Mouse (Mus musculus) adipocyte (in vitro differentiated cells): ENCODE data around the gene Cldn13.

Experiments used
- DNase-seq: peaks from one replicate; pipeline ENCODE4 v3.0.0-alpha.2; 2016; ENCODE audit warnings: low spot score

The Cldn13 gene

DNA sequence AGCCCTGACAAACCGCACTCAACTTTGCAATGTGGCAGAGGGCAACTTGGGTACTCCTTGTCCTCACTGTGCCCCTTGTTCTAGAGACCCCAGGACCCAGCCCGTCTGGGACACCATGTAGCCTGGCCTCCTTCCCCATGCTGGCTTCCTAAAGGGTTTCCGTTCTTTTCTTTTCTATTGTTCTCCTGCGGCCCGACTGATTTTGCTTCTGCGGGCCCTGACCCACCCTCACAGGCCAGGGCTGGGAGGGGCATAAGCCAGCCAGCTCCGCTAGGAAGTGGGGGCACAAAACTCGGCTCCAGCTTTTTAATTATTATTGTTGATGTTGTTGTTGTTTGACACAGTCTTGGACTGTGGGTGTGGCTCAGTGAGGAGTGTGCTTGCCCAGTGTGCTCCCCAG is 23.8 kb downstream of the Cldn13 start:
- DNase-seq: no peak

DNA sequence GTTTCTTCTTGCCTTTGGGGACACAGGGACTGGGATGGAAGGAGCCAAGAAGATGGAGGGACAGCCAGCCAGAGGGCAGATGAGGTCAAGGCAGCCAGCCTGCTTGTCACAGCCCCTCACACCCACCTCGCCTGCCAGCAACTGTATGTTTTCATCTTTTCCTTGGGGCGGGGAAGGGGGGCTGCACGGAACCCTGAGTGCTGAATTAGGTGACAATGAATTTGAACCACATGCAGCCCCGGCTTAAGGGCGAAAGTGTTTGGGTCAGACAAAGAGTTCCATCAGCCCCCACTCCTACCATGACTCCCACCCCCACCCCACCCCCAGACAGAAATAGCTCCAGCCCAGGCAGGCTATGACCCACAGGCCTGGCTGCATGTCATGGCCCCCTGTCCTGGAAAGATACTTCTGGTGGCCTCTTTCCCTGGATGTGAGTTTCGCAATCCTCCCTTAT is 24.7 kb downstream of the Cldn13 start:
- peak; percentile 24 for DNase-seq

DNA sequence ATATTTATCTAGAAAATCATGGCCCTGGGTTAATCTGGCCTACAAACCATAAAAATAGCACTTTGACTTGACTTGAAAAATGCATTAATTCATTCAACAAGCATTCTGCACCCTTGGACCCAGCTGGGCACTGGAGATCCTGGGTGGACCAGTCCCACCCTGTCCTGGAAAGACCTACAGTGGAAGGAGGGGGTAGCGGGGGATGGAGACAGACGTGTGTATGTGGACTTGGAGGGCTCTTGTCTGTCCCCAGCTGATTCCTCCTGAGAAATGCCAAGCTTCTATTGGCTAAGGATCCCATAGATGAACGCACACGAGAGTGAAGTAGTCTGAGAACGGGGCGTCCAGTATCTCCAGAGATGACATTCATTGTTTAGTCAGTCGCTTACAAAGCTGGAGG is 26.8 kb downstream of the Cldn13 start:
- DNase-seq: no peak

DNA sequence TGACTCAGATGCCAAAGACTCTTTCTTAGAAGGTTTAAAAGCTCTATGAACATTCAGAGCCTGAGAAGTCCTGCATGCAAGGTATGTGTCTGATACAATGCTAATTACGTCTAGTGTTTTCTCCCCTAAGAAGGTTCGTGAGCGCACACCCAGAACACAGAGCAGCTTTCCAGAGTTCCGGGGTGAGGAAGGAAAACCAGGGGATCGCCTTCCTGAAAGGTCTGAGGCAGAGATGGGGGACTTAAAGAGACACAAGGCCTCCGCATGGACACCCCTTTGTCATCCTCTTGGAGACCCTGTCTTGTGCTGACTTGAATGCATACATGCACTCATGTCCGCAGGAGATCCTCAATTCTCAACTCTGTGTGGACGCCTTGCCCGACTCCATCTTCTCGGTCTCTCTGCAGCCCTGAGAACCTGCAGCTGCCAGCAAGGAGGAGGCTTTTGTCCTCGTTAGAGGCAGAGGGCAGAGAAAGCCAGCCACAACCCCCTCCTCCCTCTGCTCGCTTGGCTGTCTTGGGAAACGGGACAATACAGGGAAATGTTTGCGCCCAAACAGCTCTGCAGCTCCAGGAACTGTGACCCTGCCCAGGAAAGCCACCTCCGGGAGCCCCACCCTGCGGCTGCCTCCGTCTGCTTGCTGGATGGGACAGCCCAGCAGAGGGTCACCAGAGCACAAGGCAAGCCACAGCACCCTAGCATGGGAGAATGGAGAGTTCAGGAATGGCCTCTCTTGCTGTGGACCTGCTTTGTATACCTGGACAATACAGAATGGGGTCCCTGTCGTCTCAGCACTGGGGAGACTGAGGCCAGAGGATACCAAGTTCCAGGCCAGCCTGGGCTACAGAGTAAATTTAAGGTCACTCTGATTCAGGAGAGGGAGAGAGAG is 27.6 kb downstream of the Cldn13 start:
- no peak for DNase-seq

DNA sequence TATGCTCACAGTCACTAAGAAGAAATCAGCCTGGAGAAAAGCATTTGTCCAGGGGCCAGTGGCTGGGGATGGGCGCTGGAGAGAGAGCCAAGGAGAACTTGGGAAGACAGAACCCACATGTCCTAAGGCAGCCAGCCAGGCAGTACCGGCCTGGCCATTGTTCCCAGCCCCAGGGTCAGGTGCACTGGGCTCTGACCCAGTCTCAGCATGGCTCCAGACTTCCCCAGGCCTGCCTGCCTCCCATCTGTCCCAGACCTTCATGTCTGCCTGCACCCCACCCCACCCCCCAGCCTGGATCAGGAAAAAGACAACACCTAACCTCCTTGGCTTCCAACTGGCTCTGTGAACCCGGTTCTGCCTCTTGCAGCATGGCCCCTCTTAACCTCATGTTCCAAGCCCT is 32.2 kb downstream of the Cldn13 start:
- no peak for DNase-seq

DNA sequence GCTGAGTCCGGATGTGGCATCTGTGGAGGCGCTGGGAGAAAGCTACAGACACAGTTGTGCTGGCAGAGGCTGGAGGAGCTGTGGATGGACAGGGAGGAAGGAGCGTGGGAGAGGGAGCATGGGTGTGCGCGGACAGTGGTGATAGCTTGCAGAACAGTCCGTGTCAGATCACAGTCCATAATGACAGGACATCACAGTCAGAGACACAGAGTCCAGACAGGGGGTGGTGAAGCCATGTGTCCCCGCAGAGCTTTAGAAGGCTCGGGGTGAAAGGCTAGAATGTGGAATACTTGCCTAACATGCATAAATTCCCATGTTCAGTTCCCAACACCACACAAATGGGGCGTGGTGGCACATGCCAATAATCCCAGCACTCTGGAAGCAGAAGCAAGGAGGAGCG is 38.5 kb downstream of the Cldn13 start:
- DNase-seq: no peak

DNA sequence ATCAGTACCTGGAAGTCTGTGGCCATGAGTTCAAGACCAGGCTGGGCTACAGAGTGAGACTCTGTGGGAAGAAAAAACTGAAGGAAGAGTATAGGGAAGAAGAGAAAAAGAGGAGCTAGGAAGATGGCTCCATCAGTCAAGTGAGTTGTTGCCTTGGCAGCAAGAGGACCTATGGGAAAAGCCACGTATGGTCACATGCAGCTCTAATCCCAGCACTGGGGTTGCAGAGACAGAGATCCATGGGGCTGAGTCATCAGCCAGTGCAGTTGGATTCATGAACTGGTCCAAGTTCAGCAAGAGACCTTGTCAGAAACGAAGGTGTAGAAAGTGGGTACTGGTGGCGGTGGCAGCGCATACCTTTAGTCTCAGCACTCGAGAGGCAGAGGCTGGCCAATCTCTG is 40.1 kb downstream of the Cldn13 start:
- no peak for DNase-seq

DNA sequence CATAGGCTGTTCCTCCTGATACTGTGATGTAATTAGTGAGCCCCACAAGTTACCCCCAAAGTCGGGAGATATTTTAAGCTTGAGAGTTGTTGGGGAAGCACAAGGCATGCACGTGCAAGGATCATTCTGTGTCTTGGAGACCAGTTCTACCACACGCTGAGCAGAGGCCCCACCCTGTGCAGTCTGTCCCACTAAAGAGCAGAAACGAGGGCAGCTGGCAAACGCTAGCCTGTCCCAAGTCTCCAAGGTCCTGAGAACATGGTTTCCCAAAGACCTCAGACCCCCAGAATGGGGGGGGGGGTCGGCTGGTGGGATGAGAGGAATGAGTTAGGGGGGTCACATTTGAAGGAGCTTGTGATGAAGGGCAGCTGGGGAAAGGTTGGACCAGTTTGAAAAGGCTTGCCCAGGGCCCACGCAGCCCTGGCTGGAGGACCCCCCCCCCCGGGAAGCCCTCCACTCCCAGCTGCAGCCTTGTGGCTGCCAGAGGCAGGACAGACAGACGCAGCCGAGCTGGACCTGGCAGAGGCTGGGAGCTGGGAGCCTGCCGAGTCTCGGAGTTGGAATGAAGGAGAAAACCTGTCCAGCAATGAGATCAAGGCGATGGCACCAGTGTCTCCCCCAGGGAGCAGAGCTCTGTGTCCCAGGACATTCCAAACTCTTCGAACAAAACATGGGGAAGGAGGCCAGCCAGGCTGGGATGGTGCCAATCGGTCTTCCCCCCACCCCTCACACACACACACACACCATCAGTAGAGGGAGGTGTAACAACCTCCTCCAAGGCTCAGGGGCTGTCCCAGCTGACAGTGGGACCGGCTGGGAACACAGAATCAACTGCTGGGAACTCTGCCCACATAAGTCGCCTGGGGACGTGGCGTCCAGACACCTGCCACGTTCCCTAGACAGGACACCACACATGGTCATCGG is 41.1 kb downstream of the Cldn13 start:
- DNase-seq: no peak

DNA sequence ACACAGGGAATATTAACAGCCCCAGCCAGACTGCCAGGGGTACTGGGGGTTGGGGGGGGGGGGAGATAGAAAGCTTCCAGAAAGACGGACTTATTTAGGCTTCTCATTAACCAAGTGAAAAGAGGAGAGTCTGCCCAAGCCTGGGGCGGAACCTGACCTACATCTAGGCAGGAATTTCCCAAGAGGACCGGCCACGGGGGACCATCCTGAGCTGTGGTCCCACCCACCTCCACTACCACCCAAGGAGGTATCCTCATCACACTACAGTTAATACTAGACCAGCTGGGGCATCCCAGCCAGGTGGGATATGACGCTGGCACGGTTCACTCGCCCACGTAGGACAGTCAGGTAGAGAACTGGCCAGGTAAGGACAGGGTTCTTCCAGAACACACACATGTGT is 42.3 kb downstream of the Cldn13 start:
- DNase-seq: no peak

DNA sequence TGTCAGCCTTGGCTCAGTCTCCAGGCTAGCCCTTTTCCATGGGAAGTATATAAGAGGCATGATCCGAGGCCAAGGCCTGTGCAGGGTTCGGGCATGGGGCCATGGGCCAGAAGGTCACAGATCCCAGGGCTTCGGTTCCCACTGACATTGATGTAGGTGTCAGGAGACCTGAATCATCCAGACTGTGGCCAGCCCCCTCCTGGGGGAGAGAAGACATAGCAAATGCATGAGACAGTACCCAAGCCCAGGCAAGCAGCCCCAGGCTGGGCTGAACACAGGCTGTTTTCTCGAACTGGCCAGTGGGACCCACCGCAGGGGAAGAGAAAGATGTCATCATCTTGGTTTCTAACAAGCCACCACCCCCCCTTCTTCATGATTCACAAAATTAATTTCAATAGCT is 42.7 kb downstream of the Cldn13 start:
- DNase-seq: no peak

DNA sequence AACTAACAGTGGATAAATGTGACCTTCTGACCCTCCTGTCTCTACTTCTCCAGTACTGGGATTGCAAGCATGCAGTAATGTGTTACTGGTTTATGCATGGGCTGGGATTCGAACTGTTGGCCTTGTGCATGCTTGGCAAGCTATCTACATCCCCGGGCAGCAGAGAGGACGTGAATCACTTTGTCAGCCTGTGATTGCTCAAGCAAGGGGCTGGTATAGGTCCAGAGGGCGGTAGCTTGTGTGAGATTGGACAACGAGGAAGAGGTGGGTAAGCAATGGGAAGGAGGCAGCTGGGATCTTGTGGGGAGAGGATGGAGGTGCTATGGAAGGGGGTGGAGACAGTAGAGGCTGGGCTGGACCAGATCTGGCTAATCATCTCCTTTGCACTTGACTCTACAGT is 46.8 kb downstream of the Cldn13 start:
- peak; percentile 47 for DNase-seq

DNA sequence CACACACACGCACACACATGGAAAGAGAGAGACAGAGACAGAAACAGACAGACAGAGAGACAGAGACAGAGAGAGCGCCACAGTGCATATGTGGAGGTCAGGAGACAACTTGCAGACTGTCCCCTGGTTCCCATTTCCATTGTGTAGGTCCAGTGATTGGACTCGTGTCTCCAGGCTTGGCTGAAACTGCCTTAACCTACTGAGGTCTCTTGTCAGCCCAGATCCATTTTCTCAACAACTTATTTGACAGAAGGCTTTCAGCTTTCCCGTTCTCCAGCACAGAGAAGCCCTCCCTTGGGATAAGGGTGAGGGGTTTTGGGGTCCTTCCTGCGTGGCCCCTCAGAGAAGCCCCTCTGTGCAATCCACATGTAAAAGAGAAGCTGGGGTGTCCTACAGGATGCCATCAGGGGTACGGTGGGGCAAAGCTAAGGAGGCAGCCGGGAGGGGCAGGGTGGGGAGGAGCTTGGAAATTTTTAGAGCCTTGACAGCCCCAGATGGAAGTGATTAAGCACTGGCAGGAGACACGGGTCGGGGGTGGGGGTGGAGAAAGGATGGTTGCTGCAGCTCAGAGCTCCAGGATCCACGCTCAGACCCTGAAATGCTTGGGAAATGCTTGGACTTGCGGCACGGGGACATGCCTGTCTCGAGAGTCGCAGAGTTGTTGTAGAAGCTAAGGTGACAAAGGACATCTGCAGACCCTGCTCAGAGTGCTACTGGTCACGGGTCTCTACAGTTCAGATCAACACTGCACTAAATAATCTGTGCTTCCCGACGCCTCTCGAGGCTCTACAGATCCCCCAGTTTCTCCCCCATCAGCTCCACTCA is 47.8 kb downstream of the Cldn13 start:
- DNase-seq: peak; percentile 37

DNA sequence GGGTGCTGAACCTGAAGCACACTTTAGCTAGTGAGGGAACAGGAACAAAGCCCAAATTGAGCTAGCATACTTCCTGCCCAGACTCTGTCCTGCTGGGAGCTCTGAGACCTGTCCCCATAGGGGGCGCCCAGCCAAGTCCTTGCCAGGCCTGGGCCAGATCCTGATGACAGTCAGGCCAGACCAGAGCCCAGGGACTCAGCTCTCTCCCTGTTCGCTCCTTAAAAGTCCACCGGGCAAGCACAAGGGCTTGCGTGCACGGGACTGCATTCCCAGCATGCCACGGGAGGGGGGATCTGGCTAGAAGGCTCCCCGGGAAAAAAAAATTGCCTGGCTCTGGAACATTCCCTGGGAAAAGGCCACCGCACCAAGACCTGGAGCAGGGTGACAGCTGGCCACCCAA is 50.2 kb downstream of the Cldn13 start:
- peak; percentile 15 for DNase-seq
